Mouse (Mus musculus): ENCODE results near the gene Otulin. TPM values are rescaled to one million over a fixed set of nuclear protein-coding genes. Genes with fewer than 3 reads are reported as not detected.

The Otulin gene
- total and polyA plus RNA-seq, 3 experiments = 18.7 to 26.1 (median 24.6) TPM

DNA sequence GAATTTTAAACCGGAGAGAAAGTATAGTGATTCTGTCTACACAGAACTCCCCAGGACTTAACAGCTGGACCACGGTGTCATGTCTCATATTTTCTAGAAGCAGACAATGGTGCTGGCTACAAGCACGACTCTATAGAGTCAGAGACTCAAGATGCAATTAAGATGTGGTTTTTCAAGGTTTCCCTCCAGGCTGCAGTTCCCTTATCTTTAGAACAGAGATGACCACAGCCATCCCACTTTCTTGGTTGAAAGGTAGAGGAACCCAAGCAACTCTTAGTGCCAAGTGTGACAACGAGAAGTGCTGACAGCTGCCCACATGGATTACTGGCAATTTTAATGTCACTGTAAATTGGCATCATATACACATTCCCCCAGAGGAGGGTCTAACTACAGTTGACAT lies 20.9 kb downstream of the Otulin start:
- H3K27me3 ChIP-seq (ENCODE audit: control insufficient read depth, insufficient read depth, low read length) = no peaks in the 10 kb centered on the region
- TF ChIP-seq CTCF (IDR thresholded peaks at IDR 0.05) (no peak), EP300 (IDR thresholded peaks at IDR 0.05; ENCODE audit: insufficient read depth, low read depth, low read length) (no peak), POLR2A (IDR thresholded peaks at IDR 0.05; ENCODE audit: insufficient read depth, low read depth, low read length) (no peak)
- no peaks in the 10 kb centered on the region; the same call in 1 of the 2 replicates for H3K79me2 ChIP-seq (replicated peaks; ENCODE audit: control insufficient read depth, insufficient read depth, low read length)
- H3K36me3 ChIP-seq (ENCODE audit: control insufficient read depth, insufficient read depth, low read length) = no peaks in the 10 kb centered on the region
- H3K27ac ChIP-seq = no peak overlapping the region
- no peak overlapping the region for H3K9ac ChIP-seq (ENCODE audit: low read depth, low read length)
- no peak for DNase-seq
- H3K4me1 ChIP-seq (ENCODE audit: control insufficient read depth, insufficient read depth, low read length) = no peaks in the 10 kb centered on the region
- H3K4me3 ChIP-seq = no peak overlapping the region
- 73% methylated on average over 4 of the region's 4 CpGs for WGBS
- intact Hi-C loops (cut with DNase I) = no loop called here

DNA sequence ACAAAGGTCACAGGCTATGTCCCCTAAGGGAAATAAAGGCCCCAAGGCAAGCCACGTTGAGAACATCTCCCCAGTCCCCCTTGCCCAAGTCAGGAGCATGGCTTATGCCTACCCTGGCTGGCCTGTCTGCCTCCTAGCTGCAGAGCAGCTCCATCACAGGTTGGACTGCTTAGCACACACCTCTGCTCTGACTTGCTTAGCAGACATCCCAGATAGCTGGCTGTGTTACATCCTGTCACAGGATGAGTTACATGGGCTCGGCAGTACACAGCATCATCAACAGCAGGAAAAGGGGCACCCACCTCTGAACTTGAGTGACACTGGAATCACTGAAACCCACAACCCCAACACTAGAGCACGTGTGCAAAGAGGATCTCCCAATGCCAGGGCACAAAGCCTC lies 25.2 kb downstream of the Otulin start:
- intact Hi-C loops (cut with DNase I) = no loop called here
- Histone ChIP-seq H3K9ac (ENCODE audit: low read depth, low read length) (no peak overlapping the region), H3K4me1 (ENCODE audit: control insufficient read depth, insufficient read depth, low read length) (peaks cover 2% of the 10 kb centered on the region; the same call in 1 of the 2 replicates), H3K36me3 (ENCODE audit: control insufficient read depth, insufficient read depth, low read length) (no peaks in the 10 kb centered on the region), H3K27me3 (ENCODE audit: control insufficient read depth, insufficient read depth, low read length) (no peaks in the 10 kb centered on the region), H3K4me3 (no peak overlapping the region), H3K79me2 (replicated peaks; ENCODE audit: control insufficient read depth, insufficient read depth, low read length) (no peaks in the 10 kb centered on the region), H3K27ac (no peak overlapping the region)
- no peak for DNase-seq
- TF ChIP-seq POLR2A (IDR thresholded peaks at IDR 0.05; ENCODE audit: insufficient read depth, low read depth, low read length) (no peak), CTCF (IDR thresholded peaks at IDR 0.05) (no peak)
- WGBS = 67% methylated on average over 3 of the region's 3 CpGs

DNA sequence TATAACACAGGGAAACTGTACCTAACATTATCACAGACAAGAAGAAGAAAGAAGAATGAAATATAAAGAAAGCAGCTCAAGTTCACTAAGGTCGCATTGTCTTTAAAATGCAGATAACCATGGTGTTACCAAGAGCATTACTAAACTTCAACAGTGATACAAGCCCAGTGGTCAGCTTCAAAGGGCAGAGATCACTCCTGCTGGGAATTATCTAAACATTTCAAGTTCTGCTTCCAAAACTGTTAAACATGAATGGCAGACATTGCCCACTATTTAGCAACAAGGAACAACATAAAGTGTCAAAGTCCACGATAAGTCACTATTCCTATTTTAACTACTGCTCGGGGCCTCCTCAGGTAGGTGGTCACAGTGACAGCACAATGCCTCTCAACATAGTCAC lies 25.9 kb downstream of the Otulin start:
- no peaks in the 10 kb centered on the region for H3K27me3 ChIP-seq (ENCODE audit: control insufficient read depth, insufficient read depth, low read length)
- H3K4me3 ChIP-seq = no peak overlapping the region
- H3K27ac ChIP-seq = no peak overlapping the region
- no peak for DNase-seq
- intact Hi-C loops (cut with DNase I) = no loop called here
- H3K79me2 ChIP-seq (replicated peaks; ENCODE audit: control insufficient read depth, insufficient read depth, low read length) = no peaks in the 10 kb centered on the region
- no peak overlapping the region for H3K9ac ChIP-seq (ENCODE audit: low read depth, low read length)
- TF ChIP-seq POLR2A (IDR thresholded peaks at IDR 0.05; ENCODE audit: insufficient read depth, low read depth, low read length) = no peak
- TF ChIP-seq CTCF (IDR thresholded peaks at IDR 0.05) = no peak
- no peak for TF ChIP-seq EP300 (IDR thresholded peaks at IDR 0.05; ENCODE audit: insufficient read depth, low read depth, low read length)
- no peaks in the 10 kb centered on the region for H3K36me3 ChIP-seq (ENCODE audit: control insufficient read depth, insufficient read depth, low read length)
- peaks cover 2% of the 10 kb centered on the region; the same call in 1 of the 2 replicates for H3K4me1 ChIP-seq (ENCODE audit: control insufficient read depth, insufficient read depth, low read length)
- 90% methylated on average over 3 of the region's 3 CpGs for WGBS

GRCm38 (mm10) chr15:27600524-27600923 lies 30.0 kb downstream of the Otulin start:
- Histone ChIP-seq H3K4me1 (ENCODE audit: control insufficient read depth, insufficient read depth, low read length) (peaks cover 11% of the 10 kb centered on the region), H3K9ac (ENCODE audit: low read depth, low read length) (no peak overlapping the region), H3K79me2 (replicated peaks; ENCODE audit: control insufficient read depth, insufficient read depth, low read length) (no peaks in the 10 kb centered on the region), H3K36me3 (ENCODE audit: control insufficient read depth, insufficient read depth, low read length) (peaks cover 20% of the 10 kb centered on the region), H3K27me3 (ENCODE audit: control insufficient read depth, insufficient read depth, low read length) (no peaks in the 10 kb centered on the region), H3K4me3 (no peak overlapping the region), H3K27ac (no peak overlapping the region)
- WGBS = 93% methylated on average over 5 of the region's 5 CpGs
- TF ChIP-seq EP300 (IDR thresholded peaks at IDR 0.05; ENCODE audit: insufficient read depth, low read depth, low read length) (no peak), CTCF (IDR thresholded peaks at IDR 0.05) (no peak), POLR2A (IDR thresholded peaks at IDR 0.05; ENCODE audit: insufficient read depth, low read depth, low read length) (no peak)
- intact Hi-C loops (cut with DNase I) = no loop called here
- no peak for DNase-seq

GRCm38 (mm10) chr15:27598786-27599385 lies 31.6 kb downstream of the Otulin start:
- Histone ChIP-seq H3K9ac (ENCODE audit: low read depth, low read length) (no peak overlapping the region), H3K36me3 (ENCODE audit: control insufficient read depth, insufficient read depth, low read length) (peaks cover 28% of the 10 kb centered on the region), H3K79me2 (replicated peaks; ENCODE audit: control insufficient read depth, insufficient read depth, low read length) (no peaks in the 10 kb centered on the region), H3K27me3 (ENCODE audit: control insufficient read depth, insufficient read depth, low read length) (no peaks in the 10 kb centered on the region), H3K4me1 (ENCODE audit: control insufficient read depth, insufficient read depth, low read length) (peaks cover 13% of the 10 kb centered on the region), H3K4me3 (no peak overlapping the region), H3K27ac (no peak overlapping the region)
- intact Hi-C loops (cut with DNase I) = no loop called here
- no peak for TF ChIP-seq EP300 (IDR thresholded peaks at IDR 0.05; ENCODE audit: insufficient read depth, low read depth, low read length)
- TF ChIP-seq CTCF (IDR thresholded peaks at IDR 0.05) = no peak
- TF ChIP-seq POLR2A (IDR thresholded peaks at IDR 0.05; ENCODE audit: insufficient read depth, low read depth, low read length) = no peak
- WGBS = 78% methylated on average over 13 of the region's 13 CpGs
- DNase-seq = no peak

GRCm38 (mm10) chr15:27597516-27597915 lies 33.0 kb downstream of the Otulin start:
- H3K9ac ChIP-seq (ENCODE audit: low read depth, low read length) = peak overlapping the region; percentile 13; the same call in 1 of the 2 replicates
- no peak for DNase-seq
- TF ChIP-seq POLR2A (IDR thresholded peaks at IDR 0.05; ENCODE audit: insufficient read depth, low read depth, low read length) (no peak), EP300 (IDR thresholded peaks at IDR 0.05; ENCODE audit: insufficient read depth, low read depth, low read length) (no peak), CTCF (IDR thresholded peaks at IDR 0.05) (no peak)
- 88% methylated on average over 4 of the region's 4 CpGs for WGBS
- H3K36me3 ChIP-seq (ENCODE audit: control insufficient read depth, insufficient read depth, low read length) = peaks cover 28% of the 10 kb centered on the region
- intact Hi-C loops (cut with DNase I) = no loop called here
- no peaks in the 10 kb centered on the region for H3K79me2 ChIP-seq (replicated peaks; ENCODE audit: control insufficient read depth, insufficient read depth, low read length)
- no peak overlapping the region for H3K4me3 ChIP-seq
- peaks cover 13% of the 10 kb centered on the region for H3K4me1 ChIP-seq (ENCODE audit: control insufficient read depth, insufficient read depth, low read length)
- H3K27me3 ChIP-seq (ENCODE audit: control insufficient read depth, insufficient read depth, low read length) = no peaks in the 10 kb centered on the region
- H3K27ac ChIP-seq = peak overlapping the region; percentile 81

All from heart, adult 2 months (tissue).